Mouse (Mus musculus) G1E (cell line): ENCODE results near the gene Gm14444. TPM values are rescaled to one million over a fixed set of nuclear protein-coding genes. Genes with fewer than 3 reads are reported as not detected.
"Not testable (repeated sequence)": the region's sequence is repeated elsewhere in the genome, so short reads cannot be mapped to it uniquely, and the experiment has no call there.

Experiments used
- ATAC-seq: 2 replicates; pipeline ENCODE4 v1.8.0; 2016; ENCODE audit warnings: mild to moderate bottlenecking; ENCODE audit not compliant: insufficient number of reproducible peaks, poor library complexity, low FRiP score, severe bottlenecking; ENCODE audit errors: extremely low read depth
- DNase-seq: peaks from one replicate; pipeline ENCODE4 v3.0.0; 2012; ENCODE audit warnings: low spot score
- H3K27me3 ChIP-seq: 2 replicates; pipeline ENCODE4 v1.6.1; 2012; ENCODE audit warnings: mild to moderate bottlenecking, low read length, inconsistent platforms; ENCODE audit not compliant: insufficient read depth
- H3K36me3 ChIP-seq: replicated peaks from 2 replicates; pipeline ENCODE3; 2012; ENCODE audit warnings: mild to moderate bottlenecking, inconsistent platforms
- H3K4me1 ChIP-seq: 2 replicates; pipeline ENCODE4 v1.6.1; 2012; ENCODE audit warnings: low read depth, low read length, inconsistent platforms, mixed read lengths; ENCODE audit not compliant: insufficient read depth
- H3K4me3 ChIP-seq: 2 replicates; pipeline ENCODE4 v1.5.1; 2012; ENCODE audit warnings: low read depth, mild to moderate bottlenecking, inconsistent platforms, low read length, moderate library complexity, mixed read lengths
- H3K9me3 ChIP-seq: replicated peaks from 2 replicates; pipeline ENCODE4 v1.6.1; 2012; ENCODE audit warnings: inconsistent platforms
- polyA plus RNA-seq: library from polyadenylated mRNA; stranded (reverse); fragments of >175 nt; gene quantifications from 2 replicates; pipeline ENCODE4 v1.2.3, GENCODE M21; 2012
- total RNA-seq, 2 experiments: library from RNA; stranded (forward) in 1 of 2; stranded (reverse) in 1 of 2; fragments of 200-1000 nt in 1 of 2; fragments of >200 nt in 1 of 2; fragmentation: Nextera tagmentation in 1 of 2; gene quantifications; 2 replicates each; pipeline ENCODE4 v1.2.3; 2014 to 2017

Gene Gm14444
- total RNA-seq (2014; fragmentation: Nextera tagmentation) = not detected in 2 replicates
- total RNA-seq (2017) = 0.11 and 0.12 TPM in 2 replicates
- polyA plus RNA-seq = not detected in 2 replicates

DNA sequence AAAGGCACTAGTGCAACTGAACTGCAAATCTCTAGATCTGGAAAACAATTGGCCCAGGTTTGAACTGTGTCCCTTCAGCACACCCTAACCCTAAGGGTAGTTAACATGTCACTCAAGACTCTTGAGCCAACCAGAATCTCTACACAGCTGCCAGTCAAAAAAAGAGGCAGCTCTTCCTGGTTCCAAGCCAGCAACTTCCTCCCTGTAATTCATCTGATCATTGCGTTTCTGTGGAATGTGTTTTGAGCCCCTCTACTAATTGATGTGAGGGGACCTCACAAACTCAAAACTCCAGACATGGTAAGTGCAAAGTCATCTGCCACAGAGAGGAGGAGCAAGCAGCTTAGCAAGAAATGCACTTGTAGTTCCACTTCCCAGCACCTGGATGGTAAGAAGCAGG lies at the start of gene Gm14444:
Gm14444 (plus strand) TSS at position 220 of the 400 bp plus-strand sequence.
- H3K4me1 ChIP-seq, H3K4me3 ChIP-seq, H3K27me3 ChIP-seq, H3K9me3 ChIP-seq, ATAC-seq, H3K36me3 ChIP-seq, DNase-seq: not testable (repeated sequence)

DNA sequence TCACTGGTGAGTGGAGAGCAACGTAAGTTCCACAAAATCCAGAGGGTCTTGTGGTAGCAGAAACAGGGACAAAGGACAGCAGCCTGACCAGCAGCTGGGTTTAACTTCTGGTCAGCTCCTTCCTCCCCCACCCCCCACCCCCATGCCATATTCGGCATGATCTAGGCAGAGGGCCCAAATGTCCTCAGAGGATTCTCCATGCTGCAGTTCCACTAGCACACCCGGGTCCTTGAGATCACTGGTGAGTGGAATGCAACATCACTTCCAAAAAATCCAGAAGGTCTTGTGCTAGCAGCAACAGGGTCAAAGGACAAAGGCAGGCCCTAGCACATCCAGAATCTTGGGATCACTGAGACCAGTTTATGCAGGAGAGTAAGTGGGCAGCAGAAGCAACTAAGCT lies 44.6 kb upstream of the Gm14444 start:
- H3K4me3 ChIP-seq = not testable (repeated sequence)

DNA sequence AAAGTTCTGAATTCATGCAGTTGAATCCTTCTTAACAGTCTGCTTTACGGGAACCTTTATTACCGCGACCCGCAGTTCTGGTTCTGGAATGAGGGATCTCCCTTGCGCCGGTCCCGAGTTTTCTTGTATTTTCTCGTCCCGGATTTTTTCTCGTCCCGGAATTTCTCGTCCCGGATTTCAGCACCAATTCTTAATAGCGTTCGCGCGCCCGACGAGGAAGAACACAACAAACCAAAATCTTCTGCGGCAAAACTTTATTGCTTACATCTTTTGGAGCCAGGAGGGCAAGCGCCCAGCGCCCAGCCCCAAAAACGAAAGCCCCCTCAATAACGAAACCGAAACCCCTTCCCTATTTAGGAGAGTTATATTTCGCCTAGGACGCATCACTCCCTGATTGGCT lies 34.2 kb downstream of the Gm14444 start:
- H3K27me3 ChIP-seq, DNase-seq, H3K4me3 ChIP-seq, H3K9me3 ChIP-seq, H3K36me3 ChIP-seq, ATAC-seq, H3K4me1 ChIP-seq: not testable (repeated sequence)

More for the DNA sequence above, 44.6 kb upstream of the Gm14444 start:
- H3K4me1 ChIP-seq, H3K27me3 ChIP-seq, DNase-seq, H3K36me3 ChIP-seq, H3K9me3 ChIP-seq, ATAC-seq: not testable (repeated sequence)

DNA sequence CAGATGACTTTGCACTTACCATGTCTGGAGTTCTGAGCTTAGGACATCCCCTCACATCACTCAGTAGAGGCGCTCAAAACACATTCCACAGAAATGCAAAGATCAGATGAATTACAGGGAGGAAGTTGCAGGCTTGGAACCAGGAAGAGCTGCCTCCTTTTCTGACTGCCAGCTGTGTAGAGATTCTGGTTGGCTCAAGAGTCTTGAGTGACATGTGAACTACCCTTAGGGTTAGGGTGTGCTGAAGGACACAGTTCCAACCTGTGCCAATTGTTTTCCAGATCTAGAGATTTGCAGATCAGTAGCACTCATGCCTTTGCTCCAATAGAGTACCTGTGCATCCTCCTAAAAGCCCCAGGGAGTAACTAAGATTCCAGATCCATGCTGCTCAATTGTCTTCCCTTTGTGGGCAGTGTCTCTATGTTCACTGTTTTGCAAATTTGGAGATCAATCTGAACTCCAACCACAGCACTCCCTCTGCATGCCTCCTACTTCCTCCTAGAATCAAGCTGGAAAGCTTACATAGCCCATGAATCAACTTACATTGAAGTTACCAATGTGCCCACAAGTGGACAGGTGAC lies 57.7 kb downstream of the Gm14444 start, which contains the start of gene Gm14393:
Gm14393 (minus strand) TSS at position 101 of the 581 bp plus-strand sequence.
- H3K9me3 ChIP-seq, H3K36me3 ChIP-seq, H3K27me3 ChIP-seq, H3K4me1 ChIP-seq, ATAC-seq, H3K4me3 ChIP-seq, DNase-seq: not testable (repeated sequence)

Other genes starting within 250 kb of the Gm14444 start
- gene Edn3, start 249.6 kb upstream of the Gm14444 start, total RNA-seq (2014; fragmentation: Nextera tagmentation) = not detected in 2 replicates
- 0.11 and 0.17 TPM in 2 replicates for gene Edn3, start 249.6 kb upstream of the Gm14444 start, total RNA-seq (2017)
- gene Edn3, start 249.6 kb upstream of the Gm14444 start, polyA plus RNA-seq = not detected in 2 replicates
- gene Gm14393, start 57.5 kb downstream of the Gm14444 start, total RNA-seq (2014; fragmentation: Nextera tagmentation) = 9.4 and 12.7 TPM in 2 replicates
- gene Gm14393, start 57.5 kb downstream of the Gm14444 start, total RNA-seq (2017) = 6.9 and 11.2 TPM in 2 replicates
- not detected in 2 replicates for gene Gm14393, start 57.5 kb downstream of the Gm14444 start, polyA plus RNA-seq
- 17.5 and 38.8 TPM in 2 replicates for gene Gm14399, start 131.8 kb downstream of the Gm14444 start, total RNA-seq (2014; fragmentation: Nextera tagmentation)
- 12.4 and 14.2 TPM in 2 replicates for gene Gm14399, start 131.8 kb downstream of the Gm14444 start, total RNA-seq (2017)
- 0.17 and 0.25 TPM in 2 replicates for gene Gm14399, start 131.8 kb downstream of the Gm14444 start, polyA plus RNA-seq
- 17.8 and 19.7 TPM in 2 replicates for gene Gm14443, start 165.6 kb downstream of the Gm14444 start, total RNA-seq (2014; fragmentation: Nextera tagmentation)
- 15.8 and 19.7 TPM in 2 replicates for gene Gm14443, start 165.6 kb downstream of the Gm14444 start, total RNA-seq (2017)
- 0.13 TPM in 2 replicates for gene Gm14443, start 165.6 kb downstream of the Gm14444 start, polyA plus RNA-seq
- gene Gm14391, start 196.7 kb downstream of the Gm14444 start, total RNA-seq (2014; fragmentation: Nextera tagmentation) = 31.8 and 36.5 TPM in 2 replicates
- 28.2 and 36.8 TPM in 2 replicates for gene Gm14391, start 196.7 kb downstream of the Gm14444 start, total RNA-seq (2017)
- gene Gm14391, start 196.7 kb downstream of the Gm14444 start, polyA plus RNA-seq = 2.0 and 2.5 TPM in 2 replicates